Mouse (Mus musculus) cerebellum, adult 2 months (tissue): ENCODE data around the gene Scg3. TPM values are rescaled to one million over a fixed set of nuclear protein-coding genes. Genes with fewer than 3 reads are reported as not detected.
A peak's percentile ranks its signal among the peaks of the same experiment; 100 is the strongest.

Source experiments
- DNase-seq, 2 experiments: peaks; one replicate each; pipeline ENCODE4 v3.0.0; 2021
- H3K27ac ChIP-seq: fragments of 200-500 bp; 2 replicates; pipeline ENCODE4 v1.5.1; 2012; ENCODE audit warnings: low read length, control low read depth, inconsistent platforms; ENCODE audit not compliant: insufficient read depth
- H3K27me3 ChIP-seq: fragments of 200-500 bp; 2 replicates; pipeline ENCODE4 v1.6.1; 2012; ENCODE audit warnings: inconsistent platforms, mild to moderate bottlenecking, low read length, moderate library complexity; ENCODE audit not compliant: control insufficient read depth, insufficient read depth
- H3K4me1 ChIP-seq: fragments of 200-500 bp; 2 replicates; pipeline ENCODE4 v1.6.1; 2011; ENCODE audit warnings: low read length; ENCODE audit not compliant: control insufficient read depth, insufficient read depth
- H3K4me3 ChIP-seq: fragments of 200-500 bp; replicated peaks from 2 replicates; pipeline ENCODE3; 2011; ENCODE audit warnings: mild to moderate bottlenecking, low read depth, low read length, control low read depth; ENCODE audit not compliant: insufficient read depth
- CTCF ChIP-seq: fragments of 200-500 bp; IDR thresholded peaks from 2 replicates; pipeline ENCODE4 v1.5.1; 2011; ENCODE audit warnings: low read depth, mild to moderate bottlenecking, control low read depth, low read length, moderate library complexity, borderline replicate concordance; ENCODE audit not compliant: insufficient read depth
- POLR2A ChIP-seq: fragments of 200-500 bp; IDR thresholded peaks from 2 replicates; pipeline ENCODE4 v1.6.1; 2011; ENCODE audit warnings: low read length, control low read depth, borderline replicate concordance; ENCODE audit not compliant: insufficient read depth
- WGBS: fragments of 180-500 bp; shearing (Covaris S2); methylation state at CpG from one replicate; pipeline ENCODE4 v1.1.7; 2018; 5-methylcytosine and 5-hydroxymethylcytosine counted together
- polyA plus RNA-seq: library from polyadenylated mRNA; depleted of rRNA; stranded (reverse); fragments of >200 nt; gene quantifications from 2 replicates; pipeline ENCODE4 v1.2.3, GENCODE M21; 2012; rRNA removed

Scg3 gene
- polyA plus RNA-seq, 1 experiment: 237 TPM

DNA sequence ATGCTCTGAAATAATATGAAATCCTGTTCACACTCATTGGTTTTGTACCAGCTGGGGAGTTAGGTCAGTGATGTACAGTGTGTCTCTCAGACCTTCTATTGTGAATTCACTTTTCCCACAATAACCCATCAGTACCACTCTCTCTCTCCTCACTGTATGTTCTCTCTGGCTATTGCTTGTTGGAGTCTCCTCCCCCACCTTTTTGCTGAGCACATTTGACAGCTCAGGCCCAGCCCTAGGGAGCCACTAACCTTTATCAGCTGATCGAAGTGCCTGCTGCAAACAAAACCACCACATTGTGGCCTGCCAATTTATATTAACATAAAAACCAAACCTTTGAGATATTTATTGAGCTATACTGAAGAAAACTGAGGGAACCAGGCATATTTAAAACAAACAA lies 74.4 kb downstream of the Scg3 start:
- TF ChIP-seq CTCF (no peak), POLR2A (no peak)
- Histone ChIP-seq H3K27me3 (no peaks in the 10 kb centered on the region), H3K27ac (peak overlapping the region; percentile 41; the same call in 1 of the 2 replicates), H3K4me3 (peak overlapping the region; percentile 89), H3K4me1 (peaks cover 10% of the 10 kb centered on the region)
- peak in 1 of 2 experiments; percentile 51 for DNase-seq
- 2% methylated on average over 1 of the region's 1 CpGs for WGBS

DNA sequence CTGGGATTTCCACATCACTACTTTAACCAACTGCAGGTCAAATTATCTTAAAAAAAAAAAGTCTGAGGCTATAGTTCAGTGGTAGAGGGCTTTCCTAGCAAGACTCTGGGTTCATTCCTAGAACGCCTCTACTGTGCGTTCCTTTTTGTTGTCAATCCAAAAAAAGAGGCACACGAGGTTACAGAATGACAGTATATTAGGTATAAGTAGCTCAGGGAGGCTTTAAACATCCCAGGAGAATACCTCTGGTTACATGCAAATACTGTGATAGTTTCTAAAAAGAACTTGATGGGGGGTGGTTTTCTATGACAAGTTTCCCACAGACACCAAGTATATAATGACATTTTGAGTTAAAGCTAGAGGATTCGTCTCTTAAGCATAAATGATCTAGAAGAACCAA lies 76.4 kb downstream of the Scg3 start:
- Histone ChIP-seq H3K27ac (no peak overlapping the region), H3K4me3 (no peak overlapping the region), H3K27me3 (no peaks in the 10 kb centered on the region), H3K4me1 (peaks cover 10% of the 10 kb centered on the region)
- TF ChIP-seq POLR2A (no peak), CTCF (no peak)
- no peak for DNase-seq
- WGBS: 93% methylated on average over 4 of the region's 4 CpGs

DNA sequence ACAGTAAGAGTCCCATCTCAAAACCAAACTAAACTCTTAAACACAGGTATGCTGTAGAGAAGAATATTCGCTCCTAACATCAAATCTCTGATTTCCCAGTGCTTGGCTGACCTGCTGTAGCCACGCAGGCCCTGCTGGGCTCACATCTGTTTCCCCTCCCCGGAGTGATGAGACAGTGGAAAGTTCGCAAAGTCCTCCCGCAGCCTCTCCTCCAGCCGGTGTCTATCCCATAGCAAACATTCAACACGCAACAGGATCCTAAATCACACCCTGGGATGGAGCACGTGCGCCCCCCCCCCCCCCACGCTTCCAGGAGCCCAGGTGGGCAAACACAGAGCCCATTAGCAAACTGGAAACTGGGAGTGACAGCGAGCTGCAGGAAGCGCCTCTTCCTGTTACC lies 82.3 kb downstream of the Scg3 start:
- Histone ChIP-seq H3K4me3 (no peak overlapping the region), H3K4me1 (peaks cover 35% of the 10 kb centered on the region), H3K27ac (no peak overlapping the region), H3K27me3 (no peaks in the 10 kb centered on the region)
- TF ChIP-seq CTCF: no peak
- no peak for TF ChIP-seq POLR2A
- WGBS: 19% methylated on average over 12 of the region's 12 CpGs
- DNase-seq: no peak

DNA sequence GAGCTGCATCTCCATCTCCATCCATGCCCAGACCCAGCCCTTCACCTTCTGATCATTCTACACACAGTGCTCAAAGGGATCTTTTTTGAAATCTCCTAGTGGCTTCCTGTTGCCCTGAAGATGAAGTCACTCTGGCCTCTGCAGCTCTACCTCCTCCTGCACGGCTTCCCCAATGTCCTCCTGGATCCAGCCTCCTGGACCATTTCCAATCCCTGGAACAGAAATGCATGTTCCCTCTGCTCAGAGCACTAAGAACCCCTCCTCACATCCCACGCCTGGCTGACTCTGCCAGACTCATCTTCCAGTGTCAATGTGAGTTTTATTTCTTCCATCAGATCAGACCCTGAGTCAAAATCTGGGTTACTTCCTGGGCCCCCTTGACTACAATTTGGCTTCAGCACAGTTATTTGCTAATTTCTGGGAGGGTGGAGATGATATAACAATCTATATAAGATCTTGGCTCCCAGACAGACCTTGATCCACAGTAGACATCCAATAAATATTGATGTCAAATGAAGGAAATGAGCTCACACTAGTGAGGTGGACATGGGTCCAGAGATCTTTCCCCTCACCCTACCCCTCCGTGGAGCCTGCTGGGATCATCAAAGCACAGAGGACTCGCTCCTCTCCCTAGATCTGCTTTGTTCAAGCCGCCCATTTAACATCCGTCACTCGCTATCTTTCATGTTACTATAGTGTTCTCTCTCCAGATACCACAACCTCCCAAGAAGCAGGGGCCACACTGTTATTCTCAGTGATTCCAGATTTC lies 83.5 kb downstream of the Scg3 start:
- Histone ChIP-seq H3K4me1 (peaks cover 37% of the 10 kb centered on the region), H3K27me3 (no peaks in the 10 kb centered on the region), H3K27ac (peak overlapping the region; percentile 81), H3K4me3 (no peak overlapping the region)
- peak; percentile 56 to 68 for DNase-seq
- WGBS: 43% methylated on average over 7 of the region's 7 CpGs
- TF ChIP-seq POLR2A (no peak), CTCF (no peak)

DNA sequence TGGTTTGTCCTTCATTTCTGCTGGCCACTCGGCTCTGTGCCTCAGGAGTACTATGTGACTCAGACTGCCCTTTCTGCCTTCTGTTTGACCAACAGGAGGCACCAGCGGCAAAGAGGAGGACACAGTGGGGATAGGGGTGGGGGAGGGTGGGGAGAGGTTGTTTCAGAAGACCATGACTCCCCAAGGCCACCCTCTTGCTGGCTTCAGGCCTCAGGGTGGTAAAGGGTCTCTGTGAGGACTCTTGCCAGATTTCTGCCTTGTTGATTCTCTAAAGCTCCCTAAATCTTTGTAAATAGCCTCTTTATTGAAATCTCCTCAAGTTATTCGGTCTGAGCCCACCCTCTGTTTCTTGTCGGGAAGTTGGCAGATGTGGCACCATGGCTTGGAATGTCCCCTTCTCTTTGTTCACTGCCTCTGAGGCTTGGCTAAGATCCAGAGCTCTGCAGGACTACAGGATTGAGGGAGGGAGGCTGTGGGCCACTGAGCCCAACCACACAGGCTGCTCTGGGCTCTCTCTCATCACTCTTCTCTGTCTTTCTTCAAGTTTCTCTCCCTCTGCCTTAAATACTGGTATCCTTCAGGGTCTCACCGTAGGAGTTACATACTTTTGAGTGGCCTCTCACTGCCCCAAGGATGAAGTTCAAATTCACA lies 84.5 kb downstream of the Scg3 start:
- TF ChIP-seq CTCF (peak; percentile 40; the same call in 1 of the 2 replicates), POLR2A (no peak)
- H3K27ac ChIP-seq: peak overlapping the region; percentile 83; the same call in 1 of the 2 replicates
- no peaks in the 10 kb centered on the region for H3K27me3 ChIP-seq
- H3K4me3 ChIP-seq: no peak overlapping the region
- WGBS: 8% methylated on average over 5 of the region's 5 CpGs
- peaks cover 37% of the 10 kb centered on the region for H3K4me1 ChIP-seq
- DNase-seq: peak; percentile 47 to 71

DNA sequence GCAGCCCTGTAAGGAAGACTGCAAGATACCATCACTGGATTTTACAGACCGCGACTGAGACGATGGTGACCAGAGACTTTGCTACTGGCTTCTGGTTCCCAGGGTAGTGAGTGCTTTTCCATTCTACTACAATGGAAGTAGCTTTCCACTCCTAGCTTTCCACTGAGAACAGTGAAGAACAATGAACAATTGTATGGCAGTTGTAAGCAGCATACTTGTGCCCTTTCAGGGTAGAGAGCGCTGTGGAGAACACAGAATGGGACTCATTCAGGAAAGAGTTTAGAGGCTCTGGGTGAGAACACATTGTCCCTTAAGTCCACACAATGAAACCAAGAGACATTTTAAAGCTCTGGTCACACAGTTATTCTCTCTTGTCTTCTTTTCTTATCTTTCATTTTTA lies 86.3 kb downstream of the Scg3 start:
- no peak overlapping the region for H3K4me3 ChIP-seq
- TF ChIP-seq CTCF (no peak), POLR2A (no peak)
- peak in 1 of 2 experiments; percentile 32 for DNase-seq
- H3K27ac ChIP-seq: peak overlapping the region; percentile 79
- H3K27me3 ChIP-seq: no peaks in the 10 kb centered on the region
- 71% methylated on average over 4 of the region's 4 CpGs for WGBS
- H3K4me1 ChIP-seq: peaks cover 37% of the 10 kb centered on the region

DNA sequence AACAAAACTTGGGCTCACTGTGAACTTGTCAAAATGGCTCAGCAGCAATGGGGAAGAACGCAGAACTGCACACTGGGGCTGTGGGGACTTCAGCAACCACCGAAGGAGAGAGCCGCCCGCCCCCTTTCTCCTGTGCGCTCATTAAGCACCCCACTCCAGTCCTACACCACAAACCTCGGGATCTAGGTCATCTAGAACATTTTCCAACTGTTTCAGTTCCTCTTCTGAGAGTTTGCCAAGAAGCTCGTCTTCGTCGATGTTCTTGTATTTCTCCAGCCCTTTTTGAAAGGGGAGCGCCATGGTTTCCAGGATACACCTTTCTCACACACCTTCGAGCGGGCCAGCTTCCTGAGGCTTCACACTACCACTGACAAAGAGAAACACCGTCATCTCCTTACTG lies 86.8 kb downstream of the Scg3 start:
- WGBS: 25% methylated on average over 13 of the region's 13 CpGs
- H3K4me3 ChIP-seq: no peak overlapping the region

DNA sequence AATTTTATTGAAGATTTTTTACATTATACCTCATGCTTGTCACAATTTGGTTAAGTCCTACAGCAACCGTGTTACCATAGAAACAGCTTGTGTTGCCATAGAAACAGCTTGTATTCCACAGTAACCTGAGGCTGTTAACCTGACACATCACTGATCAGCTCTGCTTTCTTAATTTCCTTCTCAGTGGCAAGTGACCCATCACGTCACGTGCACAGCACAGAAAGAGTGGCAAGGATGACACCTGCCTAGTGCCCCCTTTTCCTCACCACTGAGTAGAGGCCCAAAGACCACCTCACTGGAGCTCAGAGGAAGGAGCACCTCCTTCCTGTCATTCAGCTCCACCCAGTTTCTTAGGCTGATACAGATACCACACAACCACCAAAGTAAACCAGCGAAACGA lies 90.4 kb downstream of the Scg3 start:
- WGBS: 91% methylated on average over 5 of the region's 5 CpGs
- DNase-seq: no peak
- no peak overlapping the region for H3K27ac ChIP-seq

More for the DNA sequence above, 86.8 kb downstream of the Scg3 start:
- Histone ChIP-seq H3K27me3 (no peaks in the 10 kb centered on the region), H3K27ac (peak overlapping the region; percentile 79), H3K4me1 (peaks cover 37% of the 10 kb centered on the region)
- DNase-seq: peak; percentile 44 to 59
- TF ChIP-seq POLR2A (no peak), CTCF (no peak)

More for the DNA sequence above, 90.4 kb downstream of the Scg3 start:
- H3K27me3 ChIP-seq: no peaks in the 10 kb centered on the region
- no peak overlapping the region for H3K4me3 ChIP-seq
- peaks cover 13% of the 10 kb centered on the region for H3K4me1 ChIP-seq
- no peak for TF ChIP-seq POLR2A
- no peak for TF ChIP-seq CTCF

Other genes with a start within 250 kb of the Scg3 start
- gene Leo1, start 242.5 kb downstream of the Scg3 start, polyA plus RNA-seq: 26.9 and 31.6 TPM in 2 replicates
- gene Tmod3, start 124.4 kb downstream of the Scg3 start, polyA plus RNA-seq: 45.4 and 50.6 TPM in 2 replicates
- 86.2 and 86.7 TPM in 2 replicates for gene Tmod2, start 72.7 kb downstream of the Scg3 start, polyA plus RNA-seq
- 115 and 120 TPM in 2 replicates for gene Lysmd2, start 58.3 kb downstream of the Scg3 start, polyA plus RNA-seq
- gene Bmp5, start 91.3 kb upstream of the Scg3 start, polyA plus RNA-seq: 8.3 and 8.5 TPM in 2 replicates